Mouse (Mus musculus): ENCODE data around the gene Slc22a6. TPM values are rescaled to one million over a fixed set of nuclear protein-coding genes. Genes with fewer than 3 reads are reported as not detected.

The Slc22a6 gene
- not detected in 2 replicates for polyA plus RNA-seq (2012; rRNA removed; ENCODE audit: low replicate concordance)

DNA sequence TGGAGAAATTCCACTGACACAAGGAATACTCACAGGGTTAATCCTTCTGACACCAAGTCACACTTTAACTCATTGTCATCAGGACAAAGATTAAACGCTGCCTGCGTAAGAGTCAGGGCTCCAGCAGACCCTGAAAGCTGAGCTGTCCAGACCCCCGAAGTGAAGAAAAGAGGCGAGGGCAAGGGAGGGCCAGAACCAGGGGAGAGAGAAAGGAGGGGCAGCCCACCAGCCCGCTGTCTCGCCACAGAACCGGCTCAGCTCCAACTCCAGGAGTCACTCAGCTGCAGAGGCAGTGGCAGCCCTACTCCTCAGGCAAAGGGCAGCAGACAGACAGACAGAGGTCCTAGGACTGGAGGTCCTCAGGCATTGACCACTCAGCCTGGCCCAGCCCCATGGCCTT lies at the start of gene Slc22a6:
TSS of gene Slc22a6 (plus strand) at position 136 of the 400 bp plus-strand sequence.

DNA sequence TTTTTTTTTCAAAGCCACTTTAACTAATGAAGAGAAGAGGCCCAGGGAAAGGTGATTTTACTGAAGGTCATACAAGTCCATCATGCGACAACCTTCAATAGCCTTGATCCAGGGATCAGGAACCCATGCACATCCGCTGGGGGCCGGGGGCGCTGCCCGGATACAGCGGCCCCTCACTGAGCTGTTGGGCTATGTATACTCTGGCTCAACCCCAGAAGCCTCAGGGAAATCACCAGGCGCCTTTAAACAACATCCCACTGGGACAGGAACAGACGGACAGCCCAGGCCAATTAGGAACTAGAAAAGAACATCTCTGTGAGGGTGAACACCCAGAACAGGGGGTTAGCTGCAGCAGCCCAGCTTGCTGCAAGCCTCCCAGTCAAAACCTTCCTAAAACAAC lies 26.9 kb upstream of the Slc22a6 start, which contains the start of gene Slc22a8:
TSS of gene Slc22a8 (plus strand) at position 301 of the 400 bp plus-strand sequence.

DNA sequence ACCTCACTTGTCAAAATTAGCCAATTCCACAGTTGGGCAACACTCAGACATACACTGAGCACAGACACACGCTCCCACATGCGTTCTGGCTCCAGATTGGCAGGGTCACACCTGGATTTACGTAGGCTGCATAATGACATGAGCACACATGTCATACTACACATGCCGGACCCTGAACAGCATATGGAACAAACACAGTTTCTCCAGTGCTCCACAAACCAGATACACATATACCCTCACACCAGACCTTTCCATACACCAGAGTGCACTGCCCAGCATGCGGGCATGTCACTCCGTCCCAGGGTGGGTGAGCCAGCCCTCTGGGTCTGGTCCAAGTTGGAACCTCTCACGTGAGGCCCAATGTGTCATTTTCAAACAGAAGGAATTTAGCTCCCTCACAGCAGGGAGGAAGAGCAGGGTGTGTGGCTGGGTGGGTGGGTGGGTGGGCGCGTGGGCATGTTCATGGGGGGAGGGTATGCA lies 45.6 kb downstream of the Slc22a6 start, which contains the start of gene Chrm1:
TSS of gene Chrm1 (plus strand) at position 430 of the 480 bp plus-strand sequence.

Other genes starting within 250 kb of the Slc22a6 start
- 0.17 TPM in 1 of 2 replicates, not detected in the other for gene Slc22a30, start 212.9 kb upstream of the Slc22a6 start, polyA plus RNA-seq (2012; rRNA removed; ENCODE audit: low replicate concordance)
- not detected in 2 replicates for gene Slc22a8, start 26.8 kb upstream of the Slc22a6 start, polyA plus RNA-seq (2012; rRNA removed; ENCODE audit: low replicate concordance)
- 3.0 and 3.4 TPM in 2 replicates for gene Chrm1, start 45.8 kb downstream of the Slc22a6 start, polyA plus RNA-seq (2012; rRNA removed; ENCODE audit: low replicate concordance)
- gene Slc3a2, start 105.3 kb downstream of the Slc22a6 start, polyA plus RNA-seq (2012; rRNA removed; ENCODE audit: low replicate concordance), result 156 and 200 TPM in 2 replicates
- 25.6 and 42.9 TPM in 2 replicates for gene Wdr74, start 117.8 kb downstream of the Slc22a6 start, polyA plus RNA-seq (2012; rRNA removed; ENCODE audit: low replicate concordance)
- not detected in 2 replicates for gene 1700092M07Rik, start 122.7 kb downstream of the Slc22a6 start, polyA plus RNA-seq (2012; rRNA removed; ENCODE audit: low replicate concordance)
- 73.4 and 84.9 TPM in 2 replicates for gene Stx5a, start 123.4 kb downstream of the Slc22a6 start, polyA plus RNA-seq (2012; rRNA removed; ENCODE audit: low replicate concordance)
- 75.3 and 140 TPM in 2 replicates for gene Nxf1, start 139.0 kb downstream of the Slc22a6 start, polyA plus RNA-seq (2012; rRNA removed; ENCODE audit: low replicate concordance)
- gene Tmem223, start 153.0 kb downstream of the Slc22a6 start, polyA plus RNA-seq (2012; rRNA removed; ENCODE audit: low replicate concordance), result 300 and 304 TPM in 2 replicates
- gene Tmem179b, start 156.4 kb downstream of the Slc22a6 start, polyA plus RNA-seq (2012; rRNA removed; ENCODE audit: low replicate concordance), result 133 and 165 TPM in 2 replicates
- 15.2 and 17.4 TPM in 2 replicates for gene Taf6l, start 168.4 kb downstream of the Slc22a6 start, polyA plus RNA-seq (2012; rRNA removed; ENCODE audit: low replicate concordance)
- 30.3 and 61.5 TPM in 2 replicates for gene Polr2g, start 180.5 kb downstream of the Slc22a6 start, polyA plus RNA-seq (2012; rRNA removed; ENCODE audit: low replicate concordance)
- 2.4 and 3.2 TPM in 2 replicates for gene Zbtb3, start 184.5 kb downstream of the Slc22a6 start, polyA plus RNA-seq (2012; rRNA removed; ENCODE audit: low replicate concordance)
- 10.7 and 20.5 TPM in 2 replicates for gene Ttc9c, start 201.3 kb downstream of the Slc22a6 start, polyA plus RNA-seq (2012; rRNA removed; ENCODE audit: low replicate concordance)
- gene Hnrnpul2, start 202.0 kb downstream of the Slc22a6 start, polyA plus RNA-seq (2012; rRNA removed; ENCODE audit: low replicate concordance), result 13.8 and 14.4 TPM in 2 replicates
- gene AC129217.1, start 211.7 kb downstream of the Slc22a6 start, polyA plus RNA-seq (2012; rRNA removed; ENCODE audit: low replicate concordance), result not detected in 2 replicates
- 568 and 621 TPM in 2 replicates for gene Bscl2, start 219.4 kb downstream of the Slc22a6 start, polyA plus RNA-seq (2012; rRNA removed; ENCODE audit: low replicate concordance)
- gene Gng3, start 221.2 kb downstream of the Slc22a6 start, polyA plus RNA-seq (2012; rRNA removed; ENCODE audit: low replicate concordance), result 0.34 and 0.65 TPM in 2 replicates
- gene Lrrn4cl, start 232.7 kb downstream of the Slc22a6 start, polyA plus RNA-seq (2012; rRNA removed; ENCODE audit: low replicate concordance), result 14.0 and 20.9 TPM in 2 replicates